Mouse (Mus musculus) neural tube, embryonic 12.5 days (tissue): ENCODE measurements around the gene Bbs9. TPM values are rescaled to one million over a fixed set of nuclear protein-coding genes. Genes with fewer than 3 reads are reported as not detected.
A peak's percentile ranks its signal among the peaks of the same experiment; 100 is the strongest.
"Not testable (repeated sequence)": the region's sequence is repeated elsewhere in the genome, so short reads cannot be mapped to it uniquely, and the experiment has no call there.

Experiments used
- ATAC-seq: fragments of 200-750 bp; cut with Nextera tagmentation; 2 replicates; pipeline ENCODE4 v1.8.0; 2017; ENCODE audit warnings: low read depth, mild to moderate bottlenecking, moderate TSS enrichment, moderate library complexity; ENCODE audit not compliant: low FRiP score
- H3K27ac ChIP-seq: fragments of 300-500 bp; sonication (generic); 2 replicates; pipeline ENCODE4 v1.5.1; 2016
- H3K27me3 ChIP-seq: fragments of 300-500 bp; sonication (generic); replicated peaks from 2 replicates; pipeline ENCODE4 v1.6.1; 2016; ENCODE audit warnings: mild to moderate bottlenecking
- H3K36me3 ChIP-seq: fragments of 300-500 bp; sonication (generic); 2 replicates; pipeline ENCODE4 v1.6.1; 2016; ENCODE audit warnings: mild to moderate bottlenecking
- H3K4me1 ChIP-seq: fragments of 300-500 bp; sonication (generic); 2 replicates; pipeline ENCODE4 v1.6.1; 2016
- H3K4me2 ChIP-seq: fragments of 300-500 bp; sonication (generic); replicated peaks from 2 replicates; pipeline ENCODE4 v1.6.1; 2016; ENCODE audit warnings: mild to moderate bottlenecking
- H3K4me3 ChIP-seq: fragments of 300-500 bp; sonication (generic); 2 replicates; pipeline ENCODE4 v1.5.1; 2016
- H3K9ac ChIP-seq: fragments of 300-500 bp; sonication (generic); 2 replicates; pipeline ENCODE4 v1.6.1; 2016; ENCODE audit warnings: mild to moderate bottlenecking
- H3K9me3 ChIP-seq: fragments of 300-500 bp; sonication (generic); 2 replicates; pipeline ENCODE4 v1.6.1; 2016; ENCODE audit warnings: mild to moderate bottlenecking
- WGBS: fragments of 180-500 bp; shearing (Covaris S2); methylation state at CpG from one replicate; pipeline ENCODE4 v1.1.7; 2016; 5-methylcytosine and 5-hydroxymethylcytosine counted together
- polyA plus RNA-seq: library from polyadenylated mRNA; unstranded; fragments of >200 nt; fragmentation: Nextera tagmentation; extraction: Ambion mirVana; gene quantifications from 2 replicates; pipeline ENCODE4 v1.2.1, GENCODE M21; 2016

Gene Bbs9
- polyA plus RNA-seq, 1 experiment from 2014 or later = 18.5 TPM

DNA sequence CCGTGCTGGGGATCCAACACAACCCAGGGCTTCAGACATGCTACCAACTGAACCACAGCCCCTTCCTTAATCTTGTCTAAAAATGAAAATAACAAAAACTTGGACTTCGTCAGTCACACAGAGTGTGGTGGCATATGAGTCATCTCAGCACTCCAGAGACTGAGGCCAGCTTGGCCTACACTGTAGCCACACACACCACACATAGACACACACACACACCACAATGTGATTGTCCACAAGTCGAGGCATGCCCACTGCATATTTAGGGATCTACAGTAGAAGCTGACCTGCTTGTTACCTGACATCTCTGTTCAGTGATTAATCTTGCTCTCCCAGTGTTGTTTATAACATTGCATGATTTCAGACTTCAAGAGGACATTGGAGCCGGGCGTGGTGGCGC lies 26.3 kb upstream of the Bbs9 start:
- H3K4me3 ChIP-seq = no peak overlapping the region
- H3K9ac ChIP-seq = no peak overlapping the region
- no peaks in the 10 kb centered on the region for H3K27me3 ChIP-seq
- H3K27ac ChIP-seq = no peak overlapping the region
- H3K4me1 ChIP-seq = no peaks in the 10 kb centered on the region
- ATAC-seq = no peak
- 95% methylated on average over 6 of the region's 6 CpGs for WGBS
- H3K4me2 ChIP-seq = no peak overlapping the region
- no peaks in the 10 kb centered on the region for H3K9me3 ChIP-seq
- H3K36me3 ChIP-seq = peaks cover 75% of the 10 kb centered on the region

DNA sequence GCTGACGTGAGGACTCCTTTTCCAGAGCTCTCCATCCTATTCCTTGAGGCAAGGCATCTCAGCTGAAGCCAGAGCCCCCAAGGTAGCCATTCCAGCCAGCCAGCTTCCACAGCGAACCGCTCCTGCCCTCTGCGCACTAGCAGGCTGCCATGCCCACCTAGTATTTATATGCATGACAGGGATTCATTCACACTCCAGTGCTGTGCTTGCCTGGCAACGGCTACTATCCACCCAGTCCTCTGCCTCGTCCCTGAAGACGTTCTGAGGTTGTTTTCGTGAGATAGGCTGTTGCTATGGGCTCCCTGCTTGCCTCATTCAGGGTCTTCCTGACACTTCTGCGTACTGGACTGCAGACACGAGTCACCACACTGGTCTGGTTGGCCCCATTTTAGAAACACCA lies 22.8 kb upstream of the Bbs9 start:
- WGBS = 87% methylated on average over 10 of the region's 10 CpGs
- Histone ChIP-seq H3K4me3 (no peak overlapping the region), H3K27me3 (no peaks in the 10 kb centered on the region), H3K9ac (no peak overlapping the region), H3K4me2 (no peak overlapping the region), H3K9me3 (no peaks in the 10 kb centered on the region), H3K4me1 (no peaks in the 10 kb centered on the region), H3K27ac (no peak overlapping the region), H3K36me3 (peaks cover 92% of the 10 kb centered on the region)
- ATAC-seq = no peak

DNA sequence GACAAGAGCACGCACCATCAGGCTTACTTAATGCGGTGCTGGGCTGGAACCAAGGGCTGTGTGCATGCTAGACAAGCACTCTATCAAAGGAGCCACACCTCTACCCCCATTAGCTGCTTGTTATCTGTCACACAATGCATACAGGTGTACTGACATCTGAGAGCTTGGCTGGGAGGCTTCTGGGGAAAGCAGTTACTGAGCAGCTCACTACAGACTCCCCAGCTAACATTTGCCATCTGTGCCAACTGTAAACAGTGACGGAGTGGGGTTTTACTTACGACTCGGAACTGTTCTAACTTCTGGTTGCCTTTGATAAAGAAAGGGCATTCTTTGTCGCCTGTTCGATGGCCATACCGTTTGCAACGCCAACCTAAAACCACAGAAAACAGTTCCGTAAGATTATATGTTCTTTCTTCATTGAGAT lies 22.0 kb upstream of the Bbs9 start:
- H3K27me3 ChIP-seq = no peaks in the 10 kb centered on the region
- H3K9me3 ChIP-seq = no peaks in the 10 kb centered on the region
- H3K4me1 ChIP-seq = no peaks in the 10 kb centered on the region
- H3K4me3 ChIP-seq = no peak overlapping the region
- no peak overlapping the region for H3K4me2 ChIP-seq
- H3K36me3 ChIP-seq = peaks cover 84% of the 10 kb centered on the region
- no peak overlapping the region for H3K27ac ChIP-seq
- ATAC-seq = no peak
- H3K9ac ChIP-seq = no peak overlapping the region
- 90% methylated on average over 10 of the region's 10 CpGs for WGBS

DNA sequence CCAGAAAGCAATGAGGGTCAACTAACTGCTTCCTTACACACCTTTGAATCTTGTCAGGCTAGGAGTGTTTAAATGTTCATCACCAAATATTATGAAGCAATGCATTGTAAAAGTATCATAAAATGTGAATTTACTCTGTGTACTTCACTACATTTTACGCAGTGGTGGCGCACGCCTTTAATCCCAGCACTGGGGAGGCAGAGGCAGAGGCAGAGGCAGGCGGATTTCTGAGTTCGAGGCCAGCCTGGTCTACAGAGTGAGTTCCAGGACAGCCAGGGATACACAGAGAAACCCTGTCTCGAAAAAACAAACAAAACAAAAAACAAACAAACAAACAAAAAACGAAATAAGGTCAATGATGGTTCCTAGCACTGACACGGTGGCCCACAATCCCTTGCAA lies 21.5 kb upstream of the Bbs9 start, which contains the start of gene Gm17545:
Gene Gm17545, plus strand, starts transcription at position 301 of the 400 bp plus-strand sequence.
- WGBS = 92% methylated on average over 8 of the region's 8 CpGs
- peaks cover 79% of the 10 kb centered on the region for H3K36me3 ChIP-seq
- H3K27me3 ChIP-seq, H3K4me3 ChIP-seq, ATAC-seq, H3K9ac ChIP-seq, H3K4me2 ChIP-seq, H3K27ac ChIP-seq, H3K4me1 ChIP-seq, H3K9me3 ChIP-seq: not testable (repeated sequence)

DNA sequence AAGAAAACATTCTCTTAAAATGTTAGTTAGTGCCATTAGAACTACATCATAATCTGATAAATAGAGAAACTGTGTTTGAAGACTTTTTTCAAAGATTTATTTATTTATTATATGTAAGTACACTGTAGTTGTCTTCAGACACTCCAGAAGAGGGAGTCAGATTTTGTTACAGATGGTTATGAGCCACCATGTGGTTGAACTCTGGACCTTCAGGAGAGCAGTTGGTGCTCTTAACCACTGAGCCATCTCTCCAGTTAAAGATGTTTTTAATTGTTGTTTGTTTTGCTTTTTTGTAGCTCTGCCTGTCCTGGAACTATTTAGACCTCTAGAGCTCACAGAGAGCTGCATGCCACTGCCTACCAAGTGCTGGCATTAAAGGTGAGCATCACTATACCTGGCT lies 20.5 kb upstream of the Bbs9 start:
- Histone ChIP-seq H3K27me3 (no peaks in the 10 kb centered on the region), H3K9ac (no peak overlapping the region), H3K4me3 (no peak overlapping the region), H3K4me1 (no peaks in the 10 kb centered on the region), H3K4me2 (no peak overlapping the region), H3K9me3 (no peaks in the 10 kb centered on the region), H3K27ac (no peak overlapping the region), H3K36me3 (peaks cover 72% of the 10 kb centered on the region)
- ATAC-seq = no peak

DNA sequence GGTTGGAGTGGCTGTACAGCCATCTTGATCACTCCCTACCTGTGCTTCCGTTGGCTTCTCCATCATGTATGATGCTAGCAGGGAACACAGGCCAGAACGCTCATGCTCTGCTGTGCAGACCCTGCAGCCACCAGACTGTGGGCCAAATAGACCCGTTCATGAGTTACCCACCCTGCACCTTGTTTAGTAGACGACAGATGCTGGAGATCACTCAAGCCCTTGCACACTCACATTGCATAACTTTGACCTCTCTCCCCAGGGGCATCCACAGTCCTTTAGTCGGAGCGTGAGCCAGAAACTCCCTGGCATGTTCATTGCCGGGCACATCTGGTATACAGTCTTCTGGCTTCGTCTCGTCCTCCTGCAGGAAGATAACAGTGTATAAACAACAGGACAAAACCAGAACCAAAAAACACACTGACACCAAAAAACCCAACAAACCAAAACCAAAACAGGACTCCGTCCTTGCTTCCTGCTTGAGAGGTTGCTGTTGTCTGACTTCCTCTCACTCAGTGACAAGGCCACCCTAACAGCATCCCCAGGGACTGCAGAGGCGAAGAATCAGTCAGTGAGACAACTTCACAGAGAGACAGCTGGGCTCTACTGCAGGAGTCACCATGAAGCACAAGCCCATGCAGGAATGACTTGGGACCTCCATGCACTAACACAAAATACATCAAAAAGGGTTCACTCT lies 18.2 kb upstream of the Bbs9 start:
- Histone ChIP-seq H3K27ac (no peak overlapping the region), H3K27me3 (no peaks in the 10 kb centered on the region), H3K4me3 (no peak overlapping the region), H3K9me3 (no peaks in the 10 kb centered on the region), H3K36me3 (peaks cover 60% of the 10 kb centered on the region), H3K4me2 (no peak overlapping the region), H3K9ac (no peak overlapping the region), H3K4me1 (no peaks in the 10 kb centered on the region)
- WGBS = 90% methylated on average over 11 of the region's 11 CpGs
- no peak for ATAC-seq

DNA sequence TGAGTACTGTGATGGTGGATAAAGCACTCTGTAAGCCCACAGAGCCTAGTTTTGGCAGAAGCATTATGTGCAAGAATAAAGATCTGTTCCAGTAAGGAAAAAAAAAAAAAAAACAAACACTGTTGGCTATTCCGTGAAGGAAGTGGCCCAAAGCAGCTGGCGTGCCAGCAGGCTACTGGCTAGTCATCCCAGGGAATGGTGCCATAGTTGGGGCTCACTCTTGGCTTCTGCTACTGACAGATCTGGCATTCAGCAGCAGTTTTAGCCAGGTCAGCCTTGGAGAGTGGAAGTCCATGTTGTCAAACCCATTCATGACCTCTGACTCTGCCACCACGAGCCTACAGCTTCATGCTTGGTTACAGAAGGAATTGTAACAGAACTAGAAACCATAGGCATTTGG lies 13.6 kb upstream of the Bbs9 start:
- no peak overlapping the region for H3K9ac ChIP-seq
- H3K4me3 ChIP-seq = no peak overlapping the region
- 89% methylated on average over 3 of the region's 3 CpGs for WGBS
- H3K27ac ChIP-seq = no peak overlapping the region
- H3K36me3 ChIP-seq = peaks cover 20% of the 10 kb centered on the region
- no peak for ATAC-seq
- H3K9me3 ChIP-seq = no peaks in the 10 kb centered on the region
- H3K4me2 ChIP-seq = no peak overlapping the region
- H3K4me1 ChIP-seq = no peaks in the 10 kb centered on the region
- H3K27me3 ChIP-seq = no peaks in the 10 kb centered on the region

DNA sequence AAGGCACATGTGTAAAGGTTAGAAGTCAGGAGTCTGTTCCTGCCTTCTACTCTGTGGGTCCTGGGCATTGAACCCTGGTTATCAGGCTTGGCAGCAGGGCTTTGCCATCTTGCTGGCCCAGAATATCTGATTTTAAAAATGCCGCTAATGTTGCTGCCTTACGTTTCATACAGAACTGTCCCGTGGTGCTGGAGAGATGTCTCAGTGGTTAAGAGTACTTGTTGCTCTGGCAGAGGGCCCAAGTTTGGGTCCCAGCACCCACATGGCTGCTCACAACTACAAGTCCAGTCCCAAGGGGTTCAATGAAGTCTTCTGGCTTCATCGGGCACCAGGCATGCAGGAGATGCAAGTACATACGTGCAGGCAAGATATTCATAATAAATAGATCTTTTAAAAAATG lies 9.3 kb upstream of the Bbs9 start:
- 95% methylated on average over 5 of the region's 5 CpGs for WGBS
- no peak overlapping the region for H3K9ac ChIP-seq
- H3K9me3 ChIP-seq = no peaks in the 10 kb centered on the region
- H3K27me3 ChIP-seq = no peaks in the 10 kb centered on the region
- ATAC-seq = no peak
- no peak overlapping the region for H3K4me3 ChIP-seq
- peaks cover 7% of the 10 kb centered on the region; the same call in 1 of the 2 replicates for H3K36me3 ChIP-seq
- no peak overlapping the region for H3K4me2 ChIP-seq
- H3K27ac ChIP-seq = no peak overlapping the region
- H3K4me1 ChIP-seq = no peaks in the 10 kb centered on the region

DNA sequence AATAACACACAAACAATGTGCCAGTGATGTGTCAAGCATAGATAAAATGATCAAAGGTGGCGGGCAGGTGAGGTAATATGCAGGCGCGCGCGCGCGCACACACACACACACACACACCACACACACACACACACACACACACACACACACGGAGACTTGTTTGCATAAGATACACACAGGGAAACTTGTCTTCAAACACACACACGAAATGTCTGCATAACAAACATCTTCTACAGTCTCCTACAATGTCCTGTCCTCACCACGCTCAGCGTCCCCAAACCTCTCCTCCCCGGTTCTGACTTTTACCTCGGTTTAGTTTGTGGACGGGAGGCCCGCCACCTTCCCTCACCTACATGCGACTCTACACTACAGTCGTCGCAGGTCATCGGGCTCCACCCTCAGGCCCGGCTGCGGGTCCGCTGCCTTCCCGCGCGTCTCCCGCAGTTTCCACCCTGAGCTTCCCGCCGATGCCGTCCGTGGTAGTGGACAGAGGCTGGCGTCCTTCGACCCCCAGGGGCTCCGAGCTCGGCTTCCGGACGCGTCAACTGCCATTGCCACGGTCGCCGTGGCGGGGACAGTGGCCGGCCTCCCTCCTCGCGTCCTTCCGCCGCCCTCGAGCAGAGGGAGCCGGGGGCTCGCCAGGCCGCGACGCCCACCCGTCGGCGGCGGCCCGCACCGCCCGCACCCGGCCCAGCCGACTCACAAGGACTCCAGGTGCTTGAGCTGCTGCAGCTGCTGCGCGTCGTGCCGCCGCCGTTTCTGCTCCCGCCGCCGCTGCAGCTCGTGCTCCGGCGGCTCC lies 7.9 kb upstream of the Bbs9 start:
- peak overlapping the region; percentile 86 for H3K4me3 ChIP-seq
- 2% methylated on average over 73 of the region's 73 CpGs for WGBS
- H3K4me2 ChIP-seq = peak overlapping the region; percentile 68
- H3K27me3 ChIP-seq = no peaks in the 10 kb centered on the region
- ATAC-seq = peak; percentile 74
- H3K9me3 ChIP-seq = no peaks in the 10 kb centered on the region
- H3K9ac ChIP-seq = peak overlapping the region; percentile 91
- H3K4me1 ChIP-seq = no peaks in the 10 kb centered on the region
- peak overlapping the region; percentile 70 for H3K27ac ChIP-seq
- peaks cover 5% of the 10 kb centered on the region; the same call in 1 of the 2 replicates for H3K36me3 ChIP-seq

DNA sequence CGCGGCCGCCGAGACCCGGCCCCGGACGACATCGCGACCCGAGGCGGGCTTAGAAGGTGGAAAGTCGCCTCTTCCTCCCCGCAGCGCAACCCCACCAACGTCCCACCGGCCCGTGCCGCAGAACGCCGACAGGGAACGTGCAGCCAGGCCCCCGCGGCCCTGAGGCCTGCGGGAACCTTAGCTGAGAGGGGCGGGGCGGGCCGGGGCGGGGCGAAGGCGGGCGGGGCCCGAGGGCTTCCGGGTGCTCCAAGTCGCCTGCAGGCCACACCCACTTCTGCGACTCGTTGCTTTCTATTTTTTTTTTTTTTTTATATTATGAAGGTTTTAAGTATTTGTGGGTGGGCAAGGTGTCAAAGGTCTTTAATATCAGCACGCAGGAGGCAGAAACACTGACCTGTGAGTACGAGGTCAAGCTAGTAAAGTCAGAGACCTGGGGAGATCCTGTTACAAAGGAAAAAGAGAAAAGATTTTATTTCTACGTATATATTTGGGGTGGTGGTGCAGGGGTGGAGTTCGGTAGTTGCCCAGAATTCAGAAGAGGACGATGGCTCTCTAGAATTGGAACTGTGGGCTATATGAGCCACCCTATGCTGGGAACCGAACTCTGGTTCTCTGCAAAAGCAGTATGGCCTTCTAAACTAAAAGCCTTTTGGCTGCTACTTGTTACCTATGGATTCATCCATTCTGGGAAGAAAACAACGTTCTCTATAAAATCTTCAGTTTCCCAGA lies 7.2 kb upstream of the Bbs9 start:
- H3K9me3 ChIP-seq = no peaks in the 10 kb centered on the region
- H3K9ac ChIP-seq = peak overlapping the region; percentile 91
- ATAC-seq = peak; percentile 92
- H3K4me1 ChIP-seq = no peaks in the 10 kb centered on the region
- 4% methylated on average over 43 of the region's 43 CpGs for WGBS
- peak overlapping the region; percentile 68 for H3K4me2 ChIP-seq
- no peaks in the 10 kb centered on the region for H3K27me3 ChIP-seq
- H3K36me3 ChIP-seq = peaks cover 5% of the 10 kb centered on the region; the same call in 1 of the 2 replicates
- H3K4me3 ChIP-seq = peak overlapping the region; percentile 86
- H3K27ac ChIP-seq = peak overlapping the region; percentile 70

DNA sequence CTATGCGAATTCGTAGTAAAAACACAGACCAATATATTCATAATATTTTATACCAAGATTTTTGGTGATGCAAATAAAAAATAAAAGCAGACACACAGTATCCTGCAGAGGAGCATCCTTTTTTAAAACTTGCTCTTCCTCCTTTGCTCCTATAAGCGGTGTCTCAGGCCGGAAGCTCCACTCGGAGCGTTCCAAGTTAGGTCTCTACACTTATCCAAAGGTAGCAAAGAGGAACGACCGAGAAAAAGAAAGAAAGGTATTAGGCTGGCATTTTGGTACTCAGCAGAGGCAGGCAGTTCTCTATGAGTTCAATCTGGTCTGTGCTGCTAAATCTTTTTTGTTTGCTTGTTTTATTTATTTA lies 6.6 kb upstream of the Bbs9 start:
- H3K4me2 ChIP-seq = no peak overlapping the region
- 80% methylated on average over 8 of the region's 8 CpGs for WGBS

DNA sequence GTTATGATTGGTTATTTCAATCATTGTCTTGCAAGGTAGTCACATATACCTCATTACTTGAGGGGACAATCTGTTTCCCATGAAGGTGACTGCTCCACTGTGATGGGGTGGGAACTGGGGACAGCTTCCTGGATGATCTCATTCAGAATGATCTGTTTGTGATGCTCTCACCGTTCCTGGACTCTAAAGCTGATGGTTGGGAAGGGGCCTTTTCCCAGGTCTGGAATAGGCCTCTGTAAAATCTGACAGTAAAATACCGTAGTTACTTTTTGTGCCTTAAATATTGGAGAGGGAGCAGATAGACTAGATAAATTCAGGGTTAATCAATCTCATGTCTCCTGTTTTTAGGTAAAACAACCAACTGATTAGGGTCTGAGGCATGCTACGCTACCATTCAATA lies 5.9 kb upstream of the Bbs9 start, which contains the start of gene Rp9:
Gene Rp9, minus strand, starts transcription at position 101 of the 400 bp plus-strand sequence.
- H3K9ac ChIP-seq = no peak within 1 kb of the TSS
- ATAC-seq = no peak
- 87% methylated on average over 3 of the region's 3 CpGs for WGBS
- no peaks in the 10 kb centered on the region for H3K27me3 ChIP-seq
- H3K27ac ChIP-seq = no peak within 1 kb of the TSS
- H3K9me3 ChIP-seq = no peaks in the 10 kb centered on the region
- peaks cover 5% of the 10 kb centered on the region; the same call in 1 of the 2 replicates for H3K36me3 ChIP-seq
- H3K4me3 ChIP-seq = no peak within 1 kb of the TSS
- no peaks in the 10 kb centered on the region for H3K4me1 ChIP-seq
- H3K4me2 ChIP-seq = peak within 1 kb of the TSS; percentile 68

More for the DNA sequence above, 6.6 kb upstream of the Bbs9 start:
- H3K36me3 ChIP-seq = peaks cover 5% of the 10 kb centered on the region; the same call in 1 of the 2 replicates
- ATAC-seq = no peak
- H3K9ac ChIP-seq = no peak overlapping the region
- H3K4me1 ChIP-seq = no peaks in the 10 kb centered on the region
- no peaks in the 10 kb centered on the region for H3K27me3 ChIP-seq
- no peaks in the 10 kb centered on the region for H3K9me3 ChIP-seq
- H3K4me3 ChIP-seq = no peak overlapping the region
- H3K27ac ChIP-seq = no peak overlapping the region
